Mouse (Mus musculus) retina, adult 2 months (tissue): ENCODE results near the gene Dtnbp1.

Experiments
- DNase-seq: peaks from one replicate; pipeline ENCODE4 v3.0.0-alpha.2; 2012; ENCODE audit warnings: low read depth, low spot score

Gene Dtnbp1

GRCm38 (mm10) chr13:45001911-45002615 lies at the start of gene Dtnbp1:
TSS of gene Dtnbp1 (minus strand) at chr13:45002147.
- DNase-seq: peak; percentile 67

DNA sequence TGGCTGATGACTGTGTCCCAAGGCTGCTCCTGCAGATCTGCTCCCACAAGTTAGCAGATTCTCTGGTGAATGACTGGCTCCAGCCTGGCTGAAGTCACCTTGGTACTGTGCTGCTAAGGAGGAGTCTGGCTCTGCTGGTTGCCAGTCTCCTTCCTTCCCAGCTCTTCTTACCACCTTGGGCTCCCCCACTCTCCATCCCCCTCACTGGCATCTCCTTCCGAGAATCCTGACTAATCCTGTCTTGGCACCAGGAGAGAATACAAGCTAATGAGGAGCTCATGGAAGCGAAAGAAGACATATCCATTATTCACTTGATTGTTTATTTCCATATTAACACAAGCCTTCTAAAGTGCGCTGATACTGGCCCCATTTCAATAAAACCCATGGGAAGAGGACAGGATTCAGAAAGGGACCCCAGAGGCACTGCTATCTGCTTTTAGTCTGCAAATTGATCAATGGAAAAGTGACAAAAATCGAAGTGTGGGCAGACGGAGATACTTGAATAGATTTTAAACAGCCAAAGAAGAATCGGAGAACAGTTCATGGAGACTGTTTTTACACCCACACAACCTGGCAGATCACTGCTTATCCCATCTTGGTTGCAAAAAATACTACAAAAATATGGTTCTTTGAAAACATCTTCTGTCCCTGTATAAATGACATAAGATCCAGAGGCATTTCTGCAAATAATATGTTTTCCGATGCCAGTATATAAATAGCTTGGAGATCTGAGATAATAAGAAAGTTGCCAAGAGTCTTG lies 47.5 kb upstream of the Dtnbp1 start:
- no peak for DNase-seq

GRCm38 (mm10) chr13:45043466-45043865 lies 41.5 kb upstream of the Dtnbp1 start:
- no peak for DNase-seq

DNA sequence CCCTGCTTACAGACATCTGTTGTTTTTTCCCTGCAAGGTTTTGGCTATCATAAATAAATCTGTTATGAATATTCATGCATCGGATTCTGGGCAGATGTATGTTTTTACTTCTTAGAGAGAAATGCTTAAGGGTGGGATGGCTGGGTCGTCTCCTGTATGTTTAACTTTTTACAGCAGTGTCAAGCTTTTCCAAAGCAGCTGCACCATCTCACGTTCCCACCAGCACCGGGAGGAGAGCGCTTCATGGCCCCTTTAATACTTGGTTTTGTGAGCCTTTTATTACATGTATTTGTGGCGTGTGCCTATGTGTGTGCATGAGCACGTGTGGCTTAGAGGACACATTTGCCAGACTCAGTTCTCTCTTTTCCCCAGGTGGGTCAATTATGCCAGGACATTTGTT lies 38.8 kb upstream of the Dtnbp1 start:
- DNase-seq: no peak

DNA sequence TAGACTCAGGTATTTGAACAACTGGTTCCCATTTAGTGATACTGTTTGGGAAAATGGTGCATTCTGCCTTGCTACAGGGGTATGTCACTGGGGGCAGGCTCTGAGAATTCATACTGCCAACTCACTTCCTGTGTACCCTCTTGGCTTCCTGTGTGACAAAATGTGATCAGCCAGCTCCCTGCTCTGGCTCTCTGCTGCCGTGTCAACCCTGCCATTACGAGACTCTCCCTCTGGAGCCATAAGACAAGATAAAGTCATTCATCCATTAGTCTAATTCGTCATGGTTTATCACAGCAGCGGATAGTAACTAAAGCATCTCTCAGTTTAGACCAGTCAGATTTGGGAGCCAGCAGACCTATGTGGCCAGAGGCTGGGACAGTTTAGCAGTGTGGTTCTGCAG lies 38.2 kb upstream of the Dtnbp1 start:
- DNase-seq: no peak

- DNase-seq: no peak
These were observed 34.5 kb upstream of the Dtnbp1 start for GRCm38 (mm10) chr13:45036417-45036816.

GRCm38 (mm10) chr13:45034759-45035158 lies 32.8 kb upstream of the Dtnbp1 start:
- DNase-seq: no peak

DNA sequence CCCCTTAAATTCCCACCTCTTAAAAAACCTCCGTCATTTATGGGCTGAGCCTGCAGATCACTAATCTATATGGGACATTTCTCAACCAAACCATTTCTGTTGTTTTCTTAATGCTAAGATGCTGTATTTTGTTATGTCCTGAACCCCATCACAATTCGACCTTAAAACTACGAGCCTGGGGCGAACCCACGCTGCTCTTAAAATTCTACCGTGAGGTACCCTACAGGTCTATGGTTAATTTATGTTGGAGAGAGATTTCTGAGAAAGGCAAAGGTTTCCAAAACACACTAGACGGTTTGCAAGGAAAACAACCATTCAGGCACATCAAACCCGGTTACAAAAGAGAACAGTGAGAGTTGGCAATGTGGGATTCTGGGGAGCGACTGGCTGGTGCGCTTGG lies 31.4 kb upstream of the Dtnbp1 start:
- DNase-seq: no peak

DNA sequence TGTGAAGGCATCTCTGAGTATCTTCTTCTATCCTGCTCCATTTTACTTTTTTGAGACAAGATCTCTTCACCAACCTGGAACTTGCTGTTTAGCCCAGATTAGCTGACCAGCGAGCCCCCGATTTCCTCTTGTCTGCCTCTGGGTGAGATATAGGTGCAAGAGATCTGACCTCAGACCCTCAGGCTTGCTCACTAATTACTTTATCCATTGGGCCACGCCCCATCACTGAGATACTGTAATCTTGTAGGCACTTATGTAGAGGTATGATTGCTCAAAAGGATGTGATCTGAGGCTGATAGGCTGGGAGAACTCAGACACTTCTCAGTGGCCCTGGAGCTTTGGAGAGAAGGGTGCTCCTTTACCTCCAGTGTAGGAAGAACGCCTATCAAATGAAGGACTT lies 30.5 kb upstream of the Dtnbp1 start:
- DNase-seq: no peak

DNA sequence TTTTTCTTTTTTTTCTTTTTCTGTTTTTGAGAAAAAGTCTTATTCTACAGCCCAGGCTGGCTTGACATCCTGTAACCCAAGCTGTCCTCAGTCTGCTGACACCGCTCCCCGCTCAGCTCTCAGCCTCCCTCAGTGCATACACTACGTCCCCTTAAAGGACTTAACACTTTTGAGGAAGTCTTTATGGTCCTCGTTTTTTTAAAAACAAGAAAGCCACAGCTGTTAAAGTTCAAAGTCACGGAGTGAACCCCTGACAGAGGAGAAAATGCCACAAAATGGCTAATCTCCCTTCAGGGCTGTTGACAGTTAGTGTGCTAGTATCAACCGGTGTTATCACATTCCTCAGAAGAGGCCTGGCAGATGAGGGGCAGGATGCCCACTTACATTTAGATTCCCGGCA lies 29.8 kb upstream of the Dtnbp1 start:
- no peak for DNase-seq

DNA sequence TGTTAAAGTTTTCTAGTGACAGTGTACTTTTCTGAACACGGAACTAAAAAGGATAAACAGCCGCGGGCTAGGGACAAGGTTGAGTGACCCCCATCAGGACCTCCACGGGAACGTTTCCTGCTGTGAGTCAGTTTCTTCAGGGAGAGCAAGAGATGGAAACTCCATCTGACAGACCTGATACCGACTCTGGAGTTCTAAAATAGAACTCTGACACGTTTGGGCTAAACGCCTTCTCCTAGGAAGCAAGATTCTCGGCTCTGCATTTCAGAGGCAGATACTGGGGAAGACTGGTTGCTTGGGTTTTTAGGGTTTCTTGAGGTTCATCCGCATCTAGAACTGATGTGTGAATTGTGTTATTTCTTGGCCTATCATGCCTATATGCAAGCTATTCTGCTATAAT lies 29.4 kb upstream of the Dtnbp1 start:
- no peak for DNase-seq

GRCm38 (mm10) chr13:45030830-45031229 lies 28.9 kb upstream of the Dtnbp1 start:
- DNase-seq: peak; percentile 79

- DNase-seq: no peak
These were observed 27.8 kb upstream of the Dtnbp1 start for GRCm38 (mm10) chr13:45029791-45030190.

GRCm38 (mm10) chr13:45026291-45026690 lies 24.3 kb upstream of the Dtnbp1 start:
- DNase-seq: no peak

GRCm38 (mm10) chr13:45024821-45025220 lies 22.9 kb upstream of the Dtnbp1 start:
- no peak for DNase-seq

DNA sequence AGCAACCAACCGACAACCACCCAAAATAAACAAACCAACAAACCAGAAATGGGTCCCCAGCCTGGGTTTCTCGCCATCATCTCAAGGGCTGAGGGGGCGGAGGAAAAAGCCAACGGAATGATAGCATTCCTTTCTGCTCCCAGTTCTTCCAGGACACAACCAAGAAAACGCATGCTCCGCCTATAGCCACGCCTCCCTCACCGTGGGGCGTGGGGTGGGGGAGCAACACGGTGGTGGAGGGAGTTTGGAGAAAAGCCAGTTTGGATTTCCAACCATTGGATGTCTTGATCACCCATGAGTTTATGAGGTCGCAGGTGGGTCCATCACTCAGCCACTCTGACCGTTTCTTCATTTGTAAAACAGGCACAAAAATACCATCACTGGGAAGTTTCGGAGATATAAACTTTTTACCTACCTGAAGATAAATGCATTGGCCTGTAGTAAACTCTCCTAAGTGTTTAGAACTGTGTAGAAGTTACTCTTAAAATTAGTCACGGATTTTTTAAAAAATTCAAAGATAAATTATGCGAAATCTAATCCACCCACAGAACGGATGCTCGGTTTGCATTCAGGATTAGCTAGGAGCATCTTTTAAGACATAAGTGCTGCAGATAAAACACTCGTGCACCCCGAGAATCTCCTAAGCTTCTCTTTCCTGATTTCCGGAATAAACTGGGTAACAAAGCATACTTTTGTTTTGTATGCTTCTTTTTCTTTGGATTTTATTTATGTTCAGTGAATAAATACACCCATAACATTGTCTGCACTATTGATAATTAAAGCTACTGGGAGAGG lies 21.6 kb upstream of the Dtnbp1 start:
- no peak for DNase-seq

- no peak for DNase-seq
These were observed 6.2 kb upstream of the Dtnbp1 start for GRCm38 (mm10) chr13:45008150-45008549.

DNA sequence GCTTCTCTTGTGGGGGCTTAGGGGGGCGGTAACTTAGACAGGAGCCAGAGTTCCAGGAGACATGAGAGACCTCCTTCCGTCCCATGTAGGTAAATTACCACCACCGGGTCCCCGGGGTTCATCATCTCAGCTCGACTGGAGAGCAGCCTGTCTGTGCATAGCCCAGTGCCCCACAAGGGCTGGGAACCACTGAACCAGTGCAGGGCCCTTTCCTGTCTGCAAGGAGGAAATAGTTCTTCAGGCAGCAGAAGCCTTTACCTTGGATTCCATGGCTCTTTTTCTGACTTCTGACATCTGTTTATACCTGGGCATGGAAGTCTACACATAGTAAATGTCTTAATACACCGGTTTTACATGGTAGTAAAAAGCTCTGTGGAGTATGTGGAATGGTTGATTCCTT lies 5.8 kb upstream of the Dtnbp1 start:
- DNase-seq: no peak

- DNase-seq: no peak
These were observed 4.5 kb upstream of the Dtnbp1 start for GRCm38 (mm10) chr13:45006483-45006882.

- no peak for DNase-seq
These were observed 3.9 kb upstream of the Dtnbp1 start for GRCm38 (mm10) chr13:45005861-45006260.

GRCm38 (mm10) chr13:45004987-45005592 lies 3.1 kb upstream of the Dtnbp1 start:
- no peak for DNase-seq

DNA sequence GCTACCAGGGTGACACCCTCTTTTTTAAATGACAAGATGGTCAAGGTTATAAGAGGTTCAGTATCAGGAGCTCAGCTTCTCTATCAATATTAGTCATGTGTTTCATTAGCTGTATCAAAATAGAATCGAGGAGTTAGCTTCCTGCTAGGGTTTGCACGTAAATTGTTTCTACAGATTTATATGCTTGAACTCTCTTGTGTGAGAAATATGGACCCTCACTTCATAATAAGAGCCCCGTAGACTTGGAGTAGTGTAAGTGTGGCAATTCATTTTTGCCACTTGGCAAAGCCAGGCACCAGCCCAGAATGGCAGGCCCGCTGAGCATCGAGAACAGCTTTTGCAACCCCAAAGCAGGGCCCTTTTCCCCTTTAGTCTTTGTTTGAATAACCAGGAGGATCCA lies 1.1 kb upstream of the Dtnbp1 start:
- no peak for DNase-seq
